Mouse (Mus musculus): Measurements from ENCODE around the gene Fam155a.

DNA sequence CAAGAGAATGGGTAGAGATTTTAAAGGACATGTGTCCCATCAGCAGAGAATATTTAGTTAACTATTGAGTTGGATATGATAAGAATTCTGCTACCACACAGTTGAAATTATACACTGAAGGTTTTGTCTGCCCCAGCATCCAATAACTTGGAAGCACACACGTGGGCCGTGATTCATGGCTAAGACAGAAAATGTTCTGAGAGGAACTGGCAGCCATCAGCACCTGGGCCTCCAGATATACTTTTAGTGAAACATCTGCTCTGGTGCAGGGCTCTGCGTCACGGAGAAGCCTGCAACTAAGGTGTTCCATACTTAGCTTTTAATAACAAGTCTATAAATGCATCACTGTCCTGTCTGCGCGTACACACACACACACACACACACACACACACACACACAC, 24.8 kb upstream of the Fam155a start:
- TF ChIP-seq CTCF (IDR thresholded peaks at IDR 0.05; ENCODE audit: borderline replicate concordance, insufficient read depth, low read length) (no peak), POLR2A (IDR thresholded peaks at IDR 0.05; ENCODE audit: low read depth, low read length) (no peak)

All from embryonic fibroblast, embryonic 13.5 days (primary cell).